ENCODE assay signal across 9 mouse cellular contexts in the genomic region with DNA sequence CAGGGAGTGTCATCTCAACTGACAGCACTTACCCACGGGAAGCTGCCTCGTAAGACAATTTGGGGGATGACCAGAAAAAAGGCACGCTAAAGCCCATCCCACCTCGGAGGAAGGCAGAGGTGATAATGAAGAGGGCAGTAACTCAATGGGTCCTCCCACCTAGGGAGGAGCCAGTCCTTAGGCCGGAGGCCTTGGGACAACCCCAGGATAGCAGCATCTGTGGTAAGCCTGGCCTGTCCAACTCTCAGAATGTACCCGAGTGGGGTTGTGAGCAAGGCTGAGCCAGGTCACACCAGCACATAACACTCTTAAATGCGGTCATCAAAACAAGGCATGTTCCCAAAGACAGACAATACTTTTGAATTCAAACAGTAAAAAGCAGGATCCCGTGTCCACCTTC. TPM values are rescaled to one million over a fixed set of nuclear protein-coding genes. Genes with fewer than 3 reads are reported as not detected.
DNase-seq lines count a peak whose midpoint lies in the region; ATAC-seq and TF ChIP-seq lines count a peak whose summit lies in the region.
"Had no signal": no experiment of that assay in that cellular context is flagged by ENCODE, and none has a peak within 500 bp of the region (broad histone marks: within the 10 kb centered on the region; RNA-seq: fewer than 3 reads in every experiment).

No protein-coding gene starts in this region.

- no peak for DNase-seq in gastrocnemius, adult 2 months
- DNase-seq in gastrocnemius, postnatal 4 days (ENCODE audit: low spot score in 2 of 2) = no peak
- DNase-seq in heart, postnatal 0 days (ENCODE audit: low spot score) = peak; percentile 16
- DNase-seq in spleen, postnatal 36 days (ENCODE audit: low spot score in 2 of 2) = peak; percentile 32 to 37
- DNase-seq in layer of hippocampus, adult 11-12 months (ENCODE audit: low spot score) = no peak
- no peak for DNase-seq in ovary, postnatal 10 days (ENCODE audit: low spot score)

- no peak for ATAC-seq in heart, postnatal 0 days (ENCODE audit: insufficient read depth, low read depth)
- no peak for ATAC-seq in limb, embryonic 13.5 days (ENCODE audit: low FRiP score, low read depth)
- ATAC-seq: Patski had no signal

- H3K36me3 ChIP-seq in heart, postnatal 0 days (replicated peaks; ENCODE audit: control insufficient read depth, insufficient read depth, low read length) = peaks cover 40% of the 10 kb centered on the region
- peaks cover 44% of the 10 kb centered on the region for H3K36me3 ChIP-seq in limb, embryonic 13.5 days

- no peak for TF ChIP-seq POLR2A in bone marrow, adult 2 months (IDR thresholded peaks at IDR 0.05; ENCODE audit: borderline replicate concordance, control insufficient read depth, low read depth, low read length)

- intact Hi-C loops in gastrocnemius, adult 2 months (cut with DNase I) = no loop called here

- peak overlapping the region; percentile 94 for H3K4me2 ChIP-seq in heart, postnatal 0 days (ENCODE audit: low read depth, low read length)
- H3K4me2 ChIP-seq in limb, embryonic 13.5 days (replicated peaks) = peak overlapping the region; percentile 87

- WGBS in bone marrow, adult 2 months = 21% methylated on average over 8 of the region's 8 CpGs
- 23% methylated on average over 8 of the region's 8 CpGs for WGBS in heart, postnatal 0 days
- 38% methylated on average over 8 of the region's 8 CpGs for WGBS in limb, embryonic 13.5 days

- H3K4me1 ChIP-seq in bone marrow, adult 2 months (ENCODE audit: control insufficient read depth, insufficient read depth, low read length) = peaks cover 1% of the 10 kb centered on the region; the same call in 1 of the 2 replicates
- peaks cover 19% of the 10 kb centered on the region for H3K4me1 ChIP-seq in heart, postnatal 0 days (ENCODE audit: control insufficient read depth, insufficient read depth)
- peaks cover 21% of the 10 kb centered on the region for H3K4me1 ChIP-seq in limb, embryonic 13.5 days

- H3K9ac ChIP-seq in heart, postnatal 0 days (replicated peaks; ENCODE audit: low read depth, low read length) = peak overlapping the region; percentile 100; the same call in 1 of the 2 replicates
- H3K9ac ChIP-seq in limb, embryonic 13.5 days = peak overlapping the region; percentile 99

- TF ChIP-seq EP300 in heart, postnatal 0 days (IDR thresholded peaks at IDR 0.05; ENCODE audit: low read depth) = no peak

- H3K27me3 ChIP-seq in heart, postnatal 0 days (ENCODE audit: control insufficient read depth, insufficient read depth, low read length) = no peaks in the 10 kb centered on the region
- no peaks in the 10 kb centered on the region for H3K27me3 ChIP-seq in limb, embryonic 13.5 days
- H3K27me3 ChIP-seq: Patski had no signal

- H3K27ac ChIP-seq in gastrocnemius, adult 2 months = peak overlapping the region; percentile 89
- no peak overlapping the region for H3K27ac ChIP-seq in bone marrow, adult 2 months (ENCODE audit: control insufficient read depth, insufficient read depth, low read depth, low read length, poor library complexity)
- no peak overlapping the region; the same call in 1 of the 2 replicates for H3K27ac ChIP-seq in heart, postnatal 0 days (ENCODE audit: low read depth)
- H3K27ac ChIP-seq in limb, embryonic 13.5 days = no peak overlapping the region

- peak overlapping the region; percentile 84 for H3K4me3 ChIP-seq in gastrocnemius, adult 2 months
- H3K4me3 ChIP-seq in bone marrow, adult 2 months (replicated peaks; ENCODE audit: control insufficient read depth, low read depth, low read length) = peak overlapping the region; percentile 60
- peak overlapping the region; percentile 86 for H3K4me3 ChIP-seq in heart, postnatal 0 days (ENCODE audit: low read depth, low read length)
- peak overlapping the region; percentile 91 for H3K4me3 ChIP-seq in limb, embryonic 13.5 days

- TF ChIP-seq CTCF in gastrocnemius, adult 2 months (IDR thresholded peaks at IDR 0.05) = no peak
- TF ChIP-seq CTCF in bone marrow, adult 2 months (IDR thresholded peaks at IDR 0.05; ENCODE audit: control insufficient read depth, insufficient read depth, low read length) = no peak
- no peak for TF ChIP-seq CTCF in heart, postnatal 0 days (IDR thresholded peaks at IDR 0.05; ENCODE audit: low read depth)

- H3K9me3 ChIP-seq in heart, postnatal 0 days (replicated peaks; ENCODE audit: control insufficient read depth, low read length) = no peaks in the 10 kb centered on the region
- no peaks in the 10 kb centered on the region for H3K9me3 ChIP-seq in limb, embryonic 13.5 days

RNA-seq across cellular contexts. Expression of a gene that starts 1.6 kb away (rescaled TPM):
- 10 to 100 TPM; 26.6 to 30.5 TPM for total RNA-seq in gastrocnemius, adult 2 months (2021)
- total RNA-seq in gastrocnemius, postnatal 4 days (2021) = 10 to 100 TPM; 87.0 to 87.7 TPM
- 56.3 and 56.9 TPM in 2 replicates for polyA plus RNA-seq in bone marrow, adult 2 months (2011; ENCODE audit: insufficient read depth, insufficient read length, low replicate concordance, missing spikeins)
- total RNA-seq in heart, postnatal 0 days (2014; rRNA removed; ENCODE audit: low replicate concordance) = 40.7 and 55.0 TPM in 2 replicates
- 16.0 and 18.2 TPM in 2 replicates for polyA plus RNA-seq in heart, postnatal 0 days (2015; fragmentation: Nextera tagmentation; extraction: Ambion mirVana)
- polyA plus RNA-seq in limb, embryonic 13.5 days (2015; fragmentation: Nextera tagmentation; extraction: Ambion mirVana) = 46.0 and 46.3 TPM in 2 replicates

RNA-seq across cellular contexts. Expression of a gene that starts 11.8 kb away (rescaled TPM):
- not detected for total RNA-seq in gastrocnemius, adult 2 months (2021)
- not detected for total RNA-seq in gastrocnemius, postnatal 4 days (2021)
- polyA plus RNA-seq in bone marrow, adult 2 months (2011; ENCODE audit: insufficient read depth, insufficient read length, low replicate concordance, missing spikeins) = not detected in 2 replicates
- total RNA-seq in heart, postnatal 0 days (2014; rRNA removed; ENCODE audit: low replicate concordance) = not detected in 2 replicates
- not detected in 2 replicates for polyA plus RNA-seq in heart, postnatal 0 days (2015; fragmentation: Nextera tagmentation; extraction: Ambion mirVana)
- not detected in 2 replicates for polyA plus RNA-seq in limb, embryonic 13.5 days (2015; fragmentation: Nextera tagmentation; extraction: Ambion mirVana)
- polyA plus RNA-seq: Patski had no signal

RNA-seq across cellular contexts. Expression of a gene that starts 18.4 kb away (rescaled TPM):
- not detected for total RNA-seq in gastrocnemius, adult 2 months (2021)
- not detected for total RNA-seq in gastrocnemius, postnatal 4 days (2021)
- not detected in 2 replicates for polyA plus RNA-seq in bone marrow, adult 2 months (2011; ENCODE audit: insufficient read depth, insufficient read length, low replicate concordance, missing spikeins)
- total RNA-seq in heart, postnatal 0 days (2014; rRNA removed; ENCODE audit: low replicate concordance) = not detected in 2 replicates
- 0.19 and 0.45 TPM in 2 replicates for polyA plus RNA-seq in heart, postnatal 0 days (2015; fragmentation: Nextera tagmentation; extraction: Ambion mirVana)
- polyA plus RNA-seq in limb, embryonic 13.5 days (2015; fragmentation: Nextera tagmentation; extraction: Ambion mirVana) = 0.32 TPM in 1 of 2 replicates, not detected in the other
- polyA plus RNA-seq: Patski had no signal

RNA-seq across cellular contexts. Expression of a gene that starts 18.6 kb away (rescaled TPM):
- 10 to 100 TPM; 15.4 to 17.9 TPM for total RNA-seq in gastrocnemius, adult 2 months (2021)
- total RNA-seq in gastrocnemius, postnatal 4 days (2021) = 10 to 100 TPM; 31.9 to 34.9 TPM
- 74.4 and 116 TPM in 2 replicates for polyA plus RNA-seq in bone marrow, adult 2 months (2011; ENCODE audit: insufficient read depth, insufficient read length, low replicate concordance, missing spikeins)
- 20.7 and 22.9 TPM in 2 replicates for total RNA-seq in heart, postnatal 0 days (2014; rRNA removed; ENCODE audit: low replicate concordance)
- polyA plus RNA-seq in heart, postnatal 0 days (2015; fragmentation: Nextera tagmentation; extraction: Ambion mirVana) = 30.4 and 31.9 TPM in 2 replicates
- polyA plus RNA-seq in limb, embryonic 13.5 days (2015; fragmentation: Nextera tagmentation; extraction: Ambion mirVana) = 61.0 and 61.5 TPM in 2 replicates

RNA-seq across cellular contexts. Expression of a gene that starts 29.2 kb away (rescaled TPM):
- not detected for total RNA-seq in gastrocnemius, adult 2 months (2021)
- total RNA-seq in gastrocnemius, postnatal 4 days (2021) = under 1 TPM; 0.49 to 0.67 TPM
- 2.4 TPM in 1 of 2 replicates, not detected in the other for polyA plus RNA-seq in bone marrow, adult 2 months (2011; ENCODE audit: insufficient read depth, insufficient read length, low replicate concordance, missing spikeins)
- 1.7 TPM in 1 of 2 replicates, not detected in the other for total RNA-seq in heart, postnatal 0 days (2014; rRNA removed; ENCODE audit: low replicate concordance)
- polyA plus RNA-seq in heart, postnatal 0 days (2015; fragmentation: Nextera tagmentation; extraction: Ambion mirVana) = 0.66 and 0.77 TPM in 2 replicates
- polyA plus RNA-seq in limb, embryonic 13.5 days (2015; fragmentation: Nextera tagmentation; extraction: Ambion mirVana) = 1.7 and 2.9 TPM in 2 replicates

Comparison
In these comparisons a context has a peak if more than half of its experiments do, and no peak if none do; other contexts are left out.
1. DNase-seq: peak in heart, postnatal 0 days (single experiment) and spleen, postnatal 36 days (2 of 2); none in gastrocnemius, adult 2 months (single experiment), gastrocnemius, postnatal 4 days (0 of 2), layer of hippocampus, adult 11-12 months (single experiment) and ovary, postnatal 10 days (single experiment).
2. Peak in every context shown above with its lines, with median percentiles within 50 percentile points of each other: H3K4me3 ChIP-seq.